Mouse (Mus musculus) forebrain, postnatal 0 days (tissue): ENCODE data around the gene Hnrnpm. TPM values are rescaled to one million over a fixed set of nuclear protein-coding genes. Genes with fewer than 3 reads are reported as not detected.

Source experiments
- ATAC-seq: fragments of 200-750 bp; cut with Nextera tagmentation; 2 replicates; pipeline ENCODE4 v1.8.0; 2017; ENCODE audit warnings: mild to moderate bottlenecking, moderate library complexity
- DNase-seq: peaks from one replicate; pipeline ENCODE4 v3.0.0-alpha.2; 2015
- H3K27ac ChIP-seq: fragments of 300-500 bp; sonication (generic); 2 replicates; pipeline ENCODE4 v1.5.1; 2014; ENCODE audit warnings: low read depth, mild to moderate bottlenecking, antibody characterized with exemption, low read length, moderate library complexity, mixed read lengths
- H3K27me3 ChIP-seq: fragments of 300-500 bp; sonication (generic); 2 replicates; pipeline ENCODE4 v1.6.1; 2014; ENCODE audit warnings: mild to moderate bottlenecking, low read length, mixed read lengths; ENCODE audit not compliant: insufficient read depth
- H3K36me3 ChIP-seq: fragments of 300-500 bp; sonication (generic); 2 replicates; pipeline ENCODE4 v1.6.1; 2014; ENCODE audit warnings: mild to moderate bottlenecking, moderate library complexity; ENCODE audit not compliant: insufficient read depth
- H3K4me1 ChIP-seq: fragments of 300-500 bp; sonication (generic); 2 replicates; pipeline ENCODE4 v1.6.1; 2014; ENCODE audit warnings: antibody characterized with exemption; ENCODE audit not compliant: insufficient read depth
- H3K4me2 ChIP-seq: fragments of 300-500 bp; sonication (generic); 2 replicates; pipeline ENCODE4 v1.6.1; 2014; ENCODE audit warnings: low read depth, mild to moderate bottlenecking, moderate library complexity
- H3K4me3 ChIP-seq: fragments of 300-500 bp; sonication (generic); 2 replicates; pipeline ENCODE4 v1.5.1; 2014; ENCODE audit warnings: low read depth, low read length, mixed read lengths
- H3K9ac ChIP-seq: fragments of 300-500 bp; sonication (generic); 2 replicates; pipeline ENCODE4 v1.6.1; 2014; ENCODE audit warnings: mild to moderate bottlenecking
- H3K9me3 ChIP-seq: fragments of 300-500 bp; sonication (generic); 2 replicates; pipeline ENCODE4 v1.6.1; 2016; ENCODE audit warnings: low read length
- CTCF ChIP-seq: sonication (generic); IDR thresholded peaks from 2 replicates; pipeline ENCODE4 v1.5.1; 2016; ENCODE audit warnings: antibody characterized with exemption, control low read depth, low read depth
- WGBS: fragments of 180-500 bp; shearing (Covaris S2); extraction: QIAGEN DNeasy Blood & Tissue Kit; methylation state at CpG from one replicate; pipeline ENCODE4 v1.1.7; 2014; 5-methylcytosine and 5-hydroxymethylcytosine counted together
- polyA plus RNA-seq: library from polyadenylated mRNA; unstranded; fragments of >200 nt; fragmentation: Nextera tagmentation; extraction: Ambion mirVana; gene quantifications from 2 replicates; pipeline ENCODE4 v1.2.1, GENCODE M21; 2015
- total RNA-seq: library from RNA; depleted of rRNA; stranded (reverse); fragments of >200 nt; gene quantifications from 2 replicates; pipeline ENCODE4 v1.2.3, GENCODE M21; 2014

Gene Hnrnpm
- total and polyA plus RNA-seq, 2 experiments from 2014 or later: 87.1 to 135 TPM

- no peak for TF ChIP-seq CTCF
- no peak overlapping the region for H3K4me2 ChIP-seq
- no peak overlapping the region for H3K9ac ChIP-seq
- 73% methylated on average over 6 of the region's 6 CpGs for WGBS
- no peak overlapping the region for H3K4me3 ChIP-seq
- DNase-seq (no peak), ATAC-seq (no peak)
- no peaks in the 10 kb centered on the region for H3K9me3 ChIP-seq
- H3K4me1 ChIP-seq: no peaks in the 10 kb centered on the region
- no peak overlapping the region for H3K27ac ChIP-seq
- H3K27me3 ChIP-seq: no peaks in the 10 kb centered on the region
- H3K36me3 ChIP-seq: peaks cover 27% of the 10 kb centered on the region
Observed at GRCm38 (mm10) chr17:33639743-33640142, 46.9 kb downstream of the Hnrnpm start.

DNA sequence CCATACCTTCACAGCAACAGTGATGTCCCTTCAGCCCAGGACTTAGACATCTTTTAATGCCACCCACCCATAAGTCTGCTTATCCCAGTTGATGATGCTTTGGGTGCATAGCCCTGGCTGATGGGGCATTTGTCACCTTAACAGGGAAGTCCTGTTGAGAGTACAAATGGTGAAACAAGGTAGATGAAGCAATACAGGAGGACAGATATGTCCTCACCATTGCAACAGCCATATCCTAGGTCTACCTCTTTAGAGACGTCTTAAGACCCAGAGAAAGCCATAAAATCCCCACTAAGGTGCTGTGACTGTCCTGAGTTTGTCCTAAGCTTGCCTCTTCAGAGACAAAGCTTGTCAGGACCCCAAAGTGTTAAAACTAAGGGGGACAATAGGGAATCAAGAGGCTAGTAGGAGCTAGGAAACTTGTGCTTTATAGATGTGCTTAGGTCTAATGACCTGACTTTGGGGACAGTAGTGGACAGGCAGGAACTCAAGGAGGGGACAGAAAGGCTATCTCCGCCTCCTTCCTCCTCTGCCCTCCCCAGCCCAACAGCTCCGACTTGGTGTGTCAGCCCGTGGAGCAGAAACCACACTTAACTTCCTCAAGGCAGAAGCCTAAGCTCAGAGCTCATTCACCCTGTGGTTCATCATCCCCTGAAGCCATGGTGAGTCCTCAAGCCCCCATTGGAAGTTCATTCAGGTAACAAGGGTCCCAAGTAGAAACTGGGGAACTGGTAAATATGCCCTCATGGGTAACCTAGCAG, 49.0 kb downstream of the Hnrnpm start, which contains the start of gene Pram1:
Gene Pram1 (plus strand): TSS at position 541 of the 761 bp plus-strand sequence.
- DNase-seq: no peak
- Histone ChIP-seq H3K4me1 (no peaks in the 10 kb centered on the region), H3K9me3 (no peaks in the 10 kb centered on the region), H3K9ac (no peak within 1 kb of the TSS), H3K27ac (no peak within 1 kb of the TSS), H3K36me3 (peaks cover 15% of the 10 kb centered on the region), H3K4me2 (no peak within 1 kb of the TSS), H3K27me3 (no peaks in the 10 kb centered on the region), H3K4me3 (no peak within 1 kb of the TSS)
- ATAC-seq: no peak
- TF ChIP-seq CTCF: no peak
- 89% methylated on average over 4 of the region's 4 CpGs for WGBS

DNA sequence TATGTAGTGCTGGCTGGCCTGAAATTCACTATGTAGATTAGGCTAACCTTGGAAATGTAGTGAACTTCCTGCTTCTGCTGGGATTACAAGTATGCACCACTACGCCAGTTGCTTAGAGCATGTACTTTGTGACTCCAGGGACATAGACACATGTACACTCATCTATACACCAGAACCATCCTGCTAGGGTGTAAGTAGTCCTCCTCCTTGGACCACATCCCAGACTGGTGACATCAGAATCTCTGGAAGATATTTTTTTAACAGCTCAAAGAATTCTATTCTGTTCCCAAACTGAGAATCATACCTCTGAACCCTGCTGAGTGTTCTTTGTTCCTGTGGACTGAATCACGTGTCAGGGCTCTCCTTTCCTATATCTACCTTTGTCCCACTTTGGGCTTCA, 49.6 kb downstream of the Hnrnpm start:
- no peak for TF ChIP-seq CTCF
- DNase-seq: no peak
- Histone ChIP-seq H3K27ac (no peak overlapping the region), H3K27me3 (no peaks in the 10 kb centered on the region), H3K36me3 (peaks cover 11% of the 10 kb centered on the region), H3K4me1 (no peaks in the 10 kb centered on the region), H3K9me3 (no peaks in the 10 kb centered on the region), H3K9ac (no peak overlapping the region), H3K4me3 (no peak overlapping the region), H3K4me2 (no peak overlapping the region)
- WGBS: 72% methylated on average over 2 of the region's 2 CpGs
- no peak for ATAC-seq

GRCm38 (mm10) chr17:33631796-33632195, 54.9 kb downstream of the Hnrnpm start:
- H3K27me3 ChIP-seq: no peaks in the 10 kb centered on the region
- H3K9me3 ChIP-seq: no peaks in the 10 kb centered on the region
- no peak for DNase-seq
- H3K4me2 ChIP-seq: no peak overlapping the region
- H3K4me1 ChIP-seq: peaks cover 14% of the 10 kb centered on the region
- peaks cover 7% of the 10 kb centered on the region for H3K36me3 ChIP-seq
- no peak overlapping the region for H3K9ac ChIP-seq
- TF ChIP-seq CTCF: no peak
- ATAC-seq: no peak
- H3K27ac ChIP-seq: no peak overlapping the region
- no peak overlapping the region for H3K4me3 ChIP-seq
- WGBS: 62% methylated on average over 5 of the region's 5 CpGs

- no peak overlapping the region for H3K4me2 ChIP-seq
- no peak for TF ChIP-seq CTCF
- WGBS: 92% methylated on average over 9 of the region's 9 CpGs
- no peak overlapping the region for H3K27ac ChIP-seq
- no peak for ATAC-seq
- H3K9ac ChIP-seq: no peak overlapping the region
- peaks cover 7% of the 10 kb centered on the region for H3K36me3 ChIP-seq
- H3K4me1 ChIP-seq: peaks cover 14% of the 10 kb centered on the region
- no peaks in the 10 kb centered on the region for H3K27me3 ChIP-seq
- DNase-seq: no peak
- no peak overlapping the region for H3K4me3 ChIP-seq
- H3K9me3 ChIP-seq: no peaks in the 10 kb centered on the region
Observed at GRCm38 (mm10) chr17:33631236-33631635, 55.4 kb downstream of the Hnrnpm start.

- H3K9ac ChIP-seq: no peak overlapping the region
- H3K4me1 ChIP-seq: peaks cover 14% of the 10 kb centered on the region
- no peak overlapping the region for H3K27ac ChIP-seq
- ATAC-seq: no peak
- WGBS: 85% methylated on average over 13 of the region's 13 CpGs
- H3K36me3 ChIP-seq: peaks cover 7% of the 10 kb centered on the region
- DNase-seq: no peak
- no peaks in the 10 kb centered on the region for H3K9me3 ChIP-seq
- TF ChIP-seq CTCF: no peak
- H3K4me2 ChIP-seq: 0 out of 2 replicates have a peak overlapping the region, but pooled peaks have one; percentile 71
- H3K27me3 ChIP-seq: no peaks in the 10 kb centered on the region
- H3K4me3 ChIP-seq: no peak overlapping the region
Observed at GRCm38 (mm10) chr17:33630171-33630895, 56.3 kb downstream of the Hnrnpm start.
